Mouse (Mus musculus) megakaryocyte, embryonic 14.5 days (primary cell): ENCODE measurements at regions not wholly inside any gene's neighbourhood (a gene's known extent, or its start where the extent isn't known, plus 50 kb on each side); places are given as distances from the start of the nearest gene placed in this dataset.

Experiments used
- FLI1 ChIP-seq: IDR thresholded peaks from 2 replicates; pipeline ENCODE4 v1.6.1; 2012; ENCODE audit warnings: low read length, inconsistent platforms, mixed read lengths
- GATA1 ChIP-seq: IDR thresholded peaks from 3 replicates; pipeline ENCODE4 v1.6.1; 2012; ENCODE audit warnings: mixed read lengths, low read length, inconsistent platforms, borderline replicate concordance

DNA sequence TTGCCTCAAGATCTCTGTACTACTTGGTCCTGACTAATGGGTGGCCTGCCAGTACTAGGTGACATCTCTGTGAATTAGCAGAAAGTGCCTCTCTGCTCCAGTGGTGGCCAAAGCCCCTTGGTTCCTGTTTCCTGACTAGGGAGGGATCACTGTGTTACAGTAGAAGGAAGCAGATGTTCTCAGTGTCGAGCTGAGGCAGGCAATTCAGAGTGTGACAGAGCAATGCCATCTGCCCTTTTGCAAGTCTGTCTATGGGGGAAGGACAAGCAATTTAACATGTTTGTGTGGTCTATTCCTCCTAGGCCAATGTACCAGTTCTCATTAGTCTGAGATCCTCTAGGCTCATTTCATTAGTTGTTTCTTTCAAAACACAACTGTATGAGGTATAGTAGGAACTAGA lies 1553.1 kb upstream of the Got2 start:
- TF ChIP-seq GATA1 (no peak), FLI1 (no peak)
